Mouse (Mus musculus): ENCODE data around the gene Rrp36. TPM values are rescaled to one million over a fixed set of nuclear protein-coding genes. Genes with fewer than 3 reads are reported as not detected.

Rrp36 gene
- polyA plus RNA-seq, 1 experiment = 12.5 TPM

DNA sequence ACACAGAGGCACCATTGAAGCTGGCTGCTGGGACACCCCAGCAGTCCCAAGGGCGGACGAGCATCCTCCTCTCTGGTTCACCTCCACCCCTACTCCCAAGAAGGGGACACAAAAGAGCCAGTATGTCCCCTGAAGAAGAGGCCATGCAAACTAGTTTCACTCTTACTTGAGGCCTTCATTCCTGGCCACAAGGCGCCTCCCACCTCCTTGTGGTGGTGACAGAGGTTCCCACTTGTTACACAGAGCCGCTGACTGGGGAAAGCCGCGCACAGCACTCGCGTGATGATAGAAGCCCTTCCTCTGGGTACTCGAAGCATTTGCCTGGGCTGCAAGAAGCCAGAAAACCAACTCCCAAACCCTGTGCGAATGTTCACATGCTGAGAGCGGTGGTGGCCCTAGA lies 51.9 kb downstream of the Rrp36 start:
- no peak for TF ChIP-seq CTCF (IDR thresholded peaks at IDR 0.05; ENCODE audit: control insufficient read depth, insufficient read depth, insufficient replicate concordance, low read depth, low read length)
- TF ChIP-seq POLR2A (IDR thresholded peaks at IDR 0.05; ENCODE audit: control insufficient read depth, low read depth, low read length) = no peak
- no peak overlapping the region for H3K4me3 ChIP-seq (ENCODE audit: control insufficient read depth, low read depth, low read length)
- no peaks in the 10 kb centered on the region for H3K36me3 ChIP-seq (ENCODE audit: control insufficient read depth, insufficient read depth, low read length)
- no peaks in the 10 kb centered on the region for H3K4me1 ChIP-seq (ENCODE audit: control insufficient read depth, insufficient read depth, low read length)
- H3K27ac ChIP-seq (ENCODE audit: control insufficient read depth, insufficient read depth, low read depth, low read length) = no peak overlapping the region
- H3K27me3 ChIP-seq (ENCODE audit: control insufficient read depth, insufficient read depth, low read length) = no peaks in the 10 kb centered on the region

DNA sequence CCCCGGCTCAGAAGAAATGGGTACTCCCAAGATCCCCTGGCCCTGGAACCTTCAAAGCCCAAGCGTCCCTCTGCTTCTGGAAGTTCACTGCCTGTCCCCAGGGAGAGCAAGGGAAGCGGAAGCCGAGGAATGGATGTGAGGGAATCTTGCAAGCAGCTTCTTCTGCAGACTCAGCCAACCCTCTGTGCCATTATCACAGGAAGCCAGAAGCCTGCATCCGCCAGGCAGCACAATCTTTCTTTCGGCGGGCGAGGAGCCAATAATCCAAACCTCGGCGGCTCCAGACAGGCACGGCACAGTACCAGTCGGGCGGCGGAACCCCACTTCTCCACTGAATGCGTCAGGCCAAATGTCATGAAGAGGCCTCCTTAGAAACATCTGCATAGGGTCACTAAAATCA lies 52.8 kb downstream of the Rrp36 start:
- Histone ChIP-seq H3K27ac (ENCODE audit: control insufficient read depth, insufficient read depth, low read depth, low read length) (no peak overlapping the region), H3K4me1 (ENCODE audit: control insufficient read depth, insufficient read depth, low read length) (no peaks in the 10 kb centered on the region), H3K36me3 (ENCODE audit: control insufficient read depth, insufficient read depth, low read length) (no peaks in the 10 kb centered on the region), H3K27me3 (ENCODE audit: control insufficient read depth, insufficient read depth, low read length) (no peaks in the 10 kb centered on the region), H3K4me3 (ENCODE audit: control insufficient read depth, low read depth, low read length) (no peak overlapping the region)
- TF ChIP-seq POLR2A (IDR thresholded peaks at IDR 0.05; ENCODE audit: control insufficient read depth, low read depth, low read length) (no peak), CTCF (IDR thresholded peaks at IDR 0.05; ENCODE audit: control insufficient read depth, insufficient read depth, insufficient replicate concordance, low read depth, low read length) (no peak)

DNA sequence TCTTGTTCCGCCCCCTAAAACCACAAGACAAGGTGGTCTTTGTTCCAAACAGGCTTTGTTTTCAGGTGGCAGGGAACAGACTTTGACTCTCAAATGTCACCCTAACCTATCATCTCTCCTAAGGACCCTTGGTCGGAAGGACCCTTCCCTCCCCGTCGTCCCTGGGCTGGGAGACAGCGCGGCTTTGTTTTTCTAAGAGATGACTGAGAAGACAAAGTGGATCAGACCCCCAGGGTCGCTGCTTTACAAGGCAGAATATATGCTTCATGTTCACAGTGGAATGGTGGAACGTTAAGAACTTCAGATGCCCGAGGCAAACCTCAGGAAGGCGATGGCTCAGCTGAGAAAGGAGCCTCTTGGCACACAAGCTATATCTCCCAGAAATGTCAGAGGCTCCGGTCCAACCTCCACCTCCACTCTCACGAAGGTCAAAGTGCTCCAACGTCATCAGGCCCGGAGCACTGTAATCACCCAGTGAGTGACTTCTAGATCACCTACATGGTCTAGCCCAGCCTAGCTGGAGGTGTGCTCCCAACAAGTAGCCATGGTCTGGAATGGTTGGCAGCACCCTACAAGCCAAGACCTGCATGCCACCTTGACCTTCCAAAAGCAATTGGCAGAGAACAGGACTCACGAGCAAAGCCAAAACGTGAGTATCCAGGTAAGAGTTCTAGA lies 54.3 kb downstream of the Rrp36 start:
- Histone ChIP-seq H3K27me3 (ENCODE audit: control insufficient read depth, insufficient read depth, low read length) (no peaks in the 10 kb centered on the region), H3K4me1 (ENCODE audit: control insufficient read depth, insufficient read depth, low read length) (no peaks in the 10 kb centered on the region), H3K36me3 (ENCODE audit: control insufficient read depth, insufficient read depth, low read length) (no peaks in the 10 kb centered on the region), H3K27ac (ENCODE audit: control insufficient read depth, insufficient read depth, low read depth, low read length) (no peak overlapping the region), H3K4me3 (ENCODE audit: control insufficient read depth, low read depth, low read length) (no peak overlapping the region)
- TF ChIP-seq POLR2A (IDR thresholded peaks at IDR 0.05; ENCODE audit: control insufficient read depth, low read depth, low read length) (no peak), CTCF (IDR thresholded peaks at IDR 0.05; ENCODE audit: control insufficient read depth, insufficient read depth, insufficient replicate concordance, low read depth, low read length) (no peak)

DNA sequence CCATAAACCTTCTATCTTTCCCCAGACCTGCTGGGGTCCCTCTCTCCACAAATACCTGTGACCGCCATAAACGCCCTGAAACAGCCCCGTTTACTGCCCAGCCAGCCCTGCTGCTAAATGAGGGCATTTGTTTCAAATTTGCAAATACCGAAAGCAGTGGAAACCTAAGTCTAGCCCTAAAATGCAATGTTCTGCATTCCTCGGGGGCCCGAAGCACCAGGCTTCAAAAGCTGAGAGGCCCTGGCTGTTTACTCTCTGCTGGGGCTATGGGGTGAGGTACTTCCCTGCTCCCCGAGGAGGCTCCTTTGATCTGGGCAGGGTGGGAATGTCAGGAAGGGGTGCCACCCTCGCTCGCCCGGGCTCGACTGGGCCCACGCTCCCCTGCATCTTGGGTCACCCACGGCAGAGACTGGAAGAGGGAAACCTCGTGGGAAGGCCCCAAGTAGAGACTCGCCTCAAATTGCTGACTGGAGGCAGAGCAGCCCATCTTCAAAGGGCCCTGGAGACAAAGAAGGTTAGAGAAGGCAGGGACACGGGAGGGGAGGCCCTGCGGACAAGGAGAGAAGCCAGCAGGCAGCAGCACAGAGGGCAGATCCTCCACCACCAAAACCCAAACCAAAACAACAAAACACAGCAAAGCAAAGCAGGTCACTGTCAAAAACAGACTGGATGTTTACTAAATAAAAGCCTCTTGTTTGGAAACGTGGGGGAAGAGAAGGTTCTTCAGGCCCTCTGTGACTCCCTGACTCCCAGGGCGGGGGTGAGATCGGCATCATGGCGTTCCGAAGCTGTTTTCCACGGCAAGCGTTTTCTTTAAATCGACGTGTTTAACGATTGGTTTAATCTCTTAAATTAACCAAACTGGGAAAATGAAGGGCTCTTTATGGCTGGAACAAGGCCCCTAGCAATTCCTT lies 55.1 kb downstream of the Rrp36 start:
- H3K36me3 ChIP-seq (ENCODE audit: control insufficient read depth, insufficient read depth, low read length) = no peaks in the 10 kb centered on the region

DNA sequence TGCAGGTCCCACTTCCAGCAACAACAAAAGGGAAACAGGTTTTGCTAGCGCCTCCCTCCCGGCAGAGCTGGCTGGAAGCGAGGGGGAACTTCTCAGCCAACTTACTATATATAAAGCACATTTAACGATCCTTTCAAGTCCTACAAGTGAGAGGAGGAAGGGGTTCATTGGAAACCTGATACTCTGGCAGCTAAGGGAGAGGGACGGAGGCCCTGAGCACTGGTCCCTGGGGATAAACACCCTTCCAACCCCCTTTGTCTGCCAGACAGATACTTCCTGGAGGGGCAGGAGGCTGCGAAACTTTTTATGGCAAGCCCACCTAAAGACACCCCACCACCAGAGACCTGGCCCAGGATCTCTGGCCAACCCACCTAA lies 55.8 kb downstream of the Rrp36 start:
- Histone ChIP-seq H3K36me3 (ENCODE audit: control insufficient read depth, insufficient read depth, low read length) (no peaks in the 10 kb centered on the region), H3K4me3 (ENCODE audit: control insufficient read depth, low read depth, low read length) (no peak overlapping the region), H3K4me1 (ENCODE audit: control insufficient read depth, insufficient read depth, low read length) (no peaks in the 10 kb centered on the region), H3K27me3 (ENCODE audit: control insufficient read depth, insufficient read depth, low read length) (no peaks in the 10 kb centered on the region), H3K27ac (ENCODE audit: control insufficient read depth, insufficient read depth, low read depth, low read length) (no peak overlapping the region)
- TF ChIP-seq POLR2A (IDR thresholded peaks at IDR 0.05; ENCODE audit: control insufficient read depth, low read depth, low read length) = no peak
- no peak for TF ChIP-seq CTCF (IDR thresholded peaks at IDR 0.05; ENCODE audit: control insufficient read depth, insufficient read depth, insufficient replicate concordance, low read depth, low read length)

More for the DNA sequence above, 55.1 kb downstream of the Rrp36 start:
- H3K27me3 ChIP-seq (ENCODE audit: control insufficient read depth, insufficient read depth, low read length) = no peaks in the 10 kb centered on the region
- no peak overlapping the region for H3K27ac ChIP-seq (ENCODE audit: control insufficient read depth, insufficient read depth, low read depth, low read length)
- H3K4me3 ChIP-seq (ENCODE audit: control insufficient read depth, low read depth, low read length) = no peak overlapping the region
- H3K4me1 ChIP-seq (ENCODE audit: control insufficient read depth, insufficient read depth, low read length) = no peaks in the 10 kb centered on the region
- TF ChIP-seq POLR2A (IDR thresholded peaks at IDR 0.05; ENCODE audit: control insufficient read depth, low read depth, low read length) = no peak
- TF ChIP-seq CTCF (IDR thresholded peaks at IDR 0.05; ENCODE audit: control insufficient read depth, insufficient read depth, insufficient replicate concordance, low read depth, low read length) = no peak

DNA sequence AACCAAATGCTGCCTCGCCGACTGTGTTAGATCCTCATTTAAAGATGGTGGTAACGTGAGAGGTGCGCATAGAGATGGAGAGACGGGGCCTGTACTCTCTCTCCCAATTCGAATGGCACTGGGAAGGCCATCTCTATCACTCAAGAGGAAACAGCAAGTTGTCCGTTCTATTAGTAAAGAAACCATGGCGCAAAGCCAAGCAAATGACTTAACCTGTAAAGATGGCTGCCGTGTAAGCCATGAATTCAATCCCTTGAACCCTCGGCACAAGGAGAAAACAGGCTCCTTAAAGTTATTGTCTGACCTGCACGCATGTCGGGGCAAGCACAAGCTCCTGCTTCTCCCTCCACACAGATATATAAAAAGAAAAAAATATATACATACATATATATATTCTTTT lies 56.4 kb downstream of the Rrp36 start:
- Histone ChIP-seq H3K4me3 (ENCODE audit: control insufficient read depth, low read depth, low read length) (no peak overlapping the region), H3K27me3 (ENCODE audit: control insufficient read depth, insufficient read depth, low read length) (no peaks in the 10 kb centered on the region), H3K4me1 (ENCODE audit: control insufficient read depth, insufficient read depth, low read length) (no peaks in the 10 kb centered on the region), H3K36me3 (ENCODE audit: control insufficient read depth, insufficient read depth, low read length) (no peaks in the 10 kb centered on the region), H3K27ac (ENCODE audit: control insufficient read depth, insufficient read depth, low read depth, low read length) (no peak overlapping the region)
- TF ChIP-seq CTCF (IDR thresholded peaks at IDR 0.05; ENCODE audit: control insufficient read depth, insufficient read depth, insufficient replicate concordance, low read depth, low read length) (no peak), POLR2A (IDR thresholded peaks at IDR 0.05; ENCODE audit: control insufficient read depth, low read depth, low read length) (no peak)

Other genes starting within 250 kb of the Rrp36 start
- gene Crip3, start 245.4 kb downstream of the Rrp36 start, polyA plus RNA-seq (2012; rRNA removed) = 7.4 and 8.5 TPM in 2 replicates
- 1.3 and 1.5 TPM in 2 replicates for gene Slc22a7, start 235.9 kb downstream of the Rrp36 start, polyA plus RNA-seq (2012; rRNA removed)
- 80.7 and 92.4 TPM in 2 replicates for gene Ttbk1, start 186.7 kb downstream of the Rrp36 start, polyA plus RNA-seq (2012; rRNA removed)
- gene Dnph1, start 177.6 kb downstream of the Rrp36 start, polyA plus RNA-seq (2012; rRNA removed) = 8.7 and 9.4 TPM in 2 replicates
- gene Cul9, start 128.0 kb downstream of the Rrp36 start, polyA plus RNA-seq (2012; rRNA removed) = 20.5 and 22.4 TPM in 2 replicates
- gene Srf, start 118.2 kb downstream of the Rrp36 start, polyA plus RNA-seq (2012; rRNA removed) = 96.2 and 106 TPM in 2 replicates
- 3.1 and 3.2 TPM in 2 replicates for gene Ptk7, start 44.8 kb downstream of the Rrp36 start, polyA plus RNA-seq (2012; rRNA removed)
- 20.7 and 22.7 TPM in 2 replicates for gene Klc4, start 28.3 kb downstream of the Rrp36 start, polyA plus RNA-seq (2012; rRNA removed)
- gene Mrpl2, start 28.1 kb downstream of the Rrp36 start, polyA plus RNA-seq (2012; rRNA removed) = 25.5 and 33.7 TPM in 2 replicates
- gene Cul7, start 24.0 kb downstream of the Rrp36 start, polyA plus RNA-seq (2012; rRNA removed) = 6.7 and 7.6 TPM in 2 replicates
- 1,562 and 1,699 TPM in 2 replicates for gene Mea1, start 4.4 kb upstream of the Rrp36 start, polyA plus RNA-seq (2012; rRNA removed)
- 626 and 644 TPM in 2 replicates for gene Klhdc3, start 6.6 kb upstream of the Rrp36 start, polyA plus RNA-seq (2012; rRNA removed)
- gene Ppp2r5d, start 30.8 kb upstream of the Rrp36 start, polyA plus RNA-seq (2012; rRNA removed) = 12.4 and 12.9 TPM in 2 replicates
- gene Pex6, start 37.1 kb upstream of the Rrp36 start, polyA plus RNA-seq (2012; rRNA removed) = 43.4 and 43.9 TPM in 2 replicates
- gene Gnmt, start 54.8 kb upstream of the Rrp36 start, polyA plus RNA-seq (2012; rRNA removed) = 2.3 and 3.7 TPM in 2 replicates
- 18.9 and 20.6 TPM in 2 replicates for gene Cnpy3, start 77.9 kb upstream of the Rrp36 start, polyA plus RNA-seq (2012; rRNA removed)
- gene Ptcra, start 89.4 kb upstream of the Rrp36 start, polyA plus RNA-seq (2012; rRNA removed) = 0.18 and 0.23 TPM in 2 replicates
- 86.6 and 89.2 TPM in 2 replicates for gene 2310039H08Rik, start 98.3 kb upstream of the Rrp36 start, polyA plus RNA-seq (2012; rRNA removed)
- gene Rpl7l1, start 108.3 kb upstream of the Rrp36 start, polyA plus RNA-seq (2012; rRNA removed) = 13.3 and 14.1 TPM in 2 replicates
- gene Bicral, start 184.1 kb upstream of the Rrp36 start, polyA plus RNA-seq (2012; rRNA removed) = 11.0 and 13.2 TPM in 2 replicates
- 54.5 and 61.3 TPM in 2 replicates for gene Tbcc, start 216.3 kb upstream of the Rrp36 start, polyA plus RNA-seq (2012; rRNA removed)
- gene Prph2, start 236.1 kb upstream of the Rrp36 start, polyA plus RNA-seq (2012; rRNA removed) = 2.0 and 2.9 TPM in 2 replicates

All from testis, adult 2 months (tissue).